Comparison of ENCODE assay signal across 8 mouse cellular contexts in the genomic region with DNA sequence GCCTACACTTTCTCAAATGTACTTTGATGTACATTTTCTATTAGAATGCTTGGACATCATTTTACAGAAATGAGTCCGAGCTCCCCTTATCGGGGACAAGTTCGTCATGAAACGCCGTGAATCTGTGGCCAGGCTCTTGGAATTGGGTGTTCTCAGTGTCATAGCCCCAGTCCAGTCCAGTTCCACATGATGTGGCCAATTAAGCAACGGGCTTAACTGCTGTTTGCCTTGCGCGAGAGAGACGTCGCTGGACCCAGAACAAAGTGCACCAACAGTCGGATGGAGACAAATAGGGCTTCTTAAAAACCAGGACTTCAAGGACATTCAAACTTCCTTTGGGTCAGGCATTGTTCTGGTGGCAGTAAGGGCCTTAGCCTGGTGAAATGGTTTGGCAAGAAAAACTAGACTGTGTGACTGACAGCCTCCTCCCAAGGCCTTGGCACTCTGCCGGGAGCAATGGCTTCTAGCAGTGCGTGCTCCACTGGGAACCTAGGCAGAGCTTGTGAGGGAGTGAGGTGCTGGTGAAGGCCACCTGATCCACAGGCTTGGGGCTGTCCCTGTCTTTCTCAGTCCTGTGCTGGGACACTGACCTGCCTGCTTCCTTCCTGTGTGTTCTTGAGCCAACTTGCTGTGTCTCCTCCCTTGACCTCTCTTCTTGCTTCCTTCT. TPM values are rescaled to one million over a fixed set of nuclear protein-coding genes. Genes with fewer than 3 reads are reported as not detected.
DNase-seq lines count a peak whose midpoint lies in the region; ATAC-seq lines count a peak whose summit lies in the region.
"Had no signal": no experiment of that assay in that cellular context is flagged by ENCODE, and none has a peak within 500 bp of the region (broad histone marks: within the 10 kb centered on the region; RNA-seq: fewer than 3 reads in every experiment).

No protein-coding gene starts in this region.

- H3K36me3 ChIP-seq in liver, embryonic 11.5 days (ENCODE audit: control insufficient read depth, insufficient read depth, low read length) = no peaks in the 10 kb centered on the region
- H3K36me3 ChIP-seq in liver, embryonic 12.5 days = no peaks in the 10 kb centered on the region

- no peaks in the 10 kb centered on the region for H3K9me3 ChIP-seq in liver, embryonic 11.5 days (ENCODE audit: control insufficient read depth, low read length)
- H3K9me3 ChIP-seq in liver, embryonic 12.5 days (replicated peaks) = no peaks in the 10 kb centered on the region

- ATAC-seq in liver, embryonic 11.5 days (replicated peaks; ENCODE audit: low FRiP score) = peak; percentile 33; the same call in 1 of the 2 replicates
- no peak for ATAC-seq in liver, embryonic 12.5 days

- no peak overlapping the region for H3K27ac ChIP-seq in liver, embryonic 11.5 days (ENCODE audit: low read depth, low read length)
- H3K27ac ChIP-seq in liver, embryonic 12.5 days = no peak overlapping the region
- 0 out of 2 replicates have a peak overlapping the region, but pooled peaks have one; percentile 14 for H3K27ac ChIP-seq in brown adipose tissue, adult 24 weeks (replicated peaks; ENCODE audit: low read depth, low read length)
- H3K27ac ChIP-seq: liver, embryonic 14.5 days had no signal

- no peak overlapping the region for H3K4me2 ChIP-seq in liver, embryonic 11.5 days
- H3K4me2 ChIP-seq in liver, embryonic 12.5 days = no peak overlapping the region

- no peak for DNase-seq in liver, embryonic 11.5 days (ENCODE audit: low spot score)
- peak; percentile 84 for DNase-seq in kidney, postnatal 10 days
- DNase-seq in ovary, postnatal 14 days (ENCODE audit: low spot score) = peak; percentile 51
- no peak for DNase-seq in embryo, embryonic 10.5 days (ENCODE audit: low spot score)
- DNase-seq in right cerebral cortex, postnatal 36 days (ENCODE audit: low spot score in 2 of 2) = no peak

- H3K9ac ChIP-seq in liver, embryonic 11.5 days (ENCODE audit: low read depth, low read length) = no peak overlapping the region
- no peak overlapping the region for H3K9ac ChIP-seq in liver, embryonic 12.5 days
- H3K9ac ChIP-seq: liver, embryonic 14.5 days had no signal

- peaks cover 22% of the 10 kb centered on the region for H3K4me1 ChIP-seq in liver, embryonic 11.5 days (replicated peaks; ENCODE audit: control insufficient read depth, insufficient read depth, low read length)
- H3K4me1 ChIP-seq in liver, embryonic 12.5 days = peaks cover 26% of the 10 kb centered on the region
- peaks cover 35% of the 10 kb centered on the region for H3K4me1 ChIP-seq in brown adipose tissue, adult 24 weeks (ENCODE audit: control insufficient read depth, insufficient read depth, insufficient read length, low read length)

- H3K4me3 ChIP-seq in liver, embryonic 11.5 days (ENCODE audit: low read depth, low read length) = no peak overlapping the region
- H3K4me3 ChIP-seq in liver, embryonic 12.5 days = no peak overlapping the region
- no peak overlapping the region for H3K4me3 ChIP-seq in brown adipose tissue, adult 24 weeks (ENCODE audit: insufficient read depth, low read depth, low read length)

- 92% methylated on average over 13 of the region's 13 CpGs for WGBS in liver, embryonic 11.5 days
- WGBS in liver, embryonic 12.5 days (ENCODE audit: insufficient replicate concordance) = 85% methylated on average over 13 of the region's 13 CpGs

- H3K27me3 ChIP-seq in liver, embryonic 11.5 days (replicated peaks; ENCODE audit: control insufficient read depth, insufficient read depth, low read length) = no peaks in the 10 kb centered on the region
- no peaks in the 10 kb centered on the region for H3K27me3 ChIP-seq in liver, embryonic 12.5 days (replicated peaks)

RNA-seq across cellular contexts. Expression of a gene that starts 11.5 kb away (rescaled TPM):
- 14.4 and 16.3 TPM in 2 replicates for polyA plus RNA-seq in liver, embryonic 11.5 days (2014; fragmentation: Nextera tagmentation; extraction: Ambion mirVana)
- polyA plus RNA-seq in liver, embryonic 12.5 days (2016; fragmentation: Nextera tagmentation; extraction: Ambion mirVana) = 7.1 and 7.3 TPM in 2 replicates
- polyA plus RNA-seq in brown adipose tissue, adult 24 weeks (2012; ENCODE audit: insufficient read depth, insufficient read length, missing spikeins) = 25.2 and 34.0 TPM in 2 replicates

Comparison
In these comparisons a context has a peak if more than half of its experiments do, and no peak if none do; other contexts are left out.
1. DNase-seq: peak in kidney, postnatal 10 days (single experiment) and ovary, postnatal 14 days (single experiment); none in liver, embryonic 11.5 days (single experiment), embryo, embryonic 10.5 days (single experiment) and right cerebral cortex, postnatal 36 days (0 of 2).